Mouse (Mus musculus): ENCODE results near the gene Palm.
A peak's percentile ranks its signal among the peaks of the same experiment; 100 is the strongest.

DNA sequence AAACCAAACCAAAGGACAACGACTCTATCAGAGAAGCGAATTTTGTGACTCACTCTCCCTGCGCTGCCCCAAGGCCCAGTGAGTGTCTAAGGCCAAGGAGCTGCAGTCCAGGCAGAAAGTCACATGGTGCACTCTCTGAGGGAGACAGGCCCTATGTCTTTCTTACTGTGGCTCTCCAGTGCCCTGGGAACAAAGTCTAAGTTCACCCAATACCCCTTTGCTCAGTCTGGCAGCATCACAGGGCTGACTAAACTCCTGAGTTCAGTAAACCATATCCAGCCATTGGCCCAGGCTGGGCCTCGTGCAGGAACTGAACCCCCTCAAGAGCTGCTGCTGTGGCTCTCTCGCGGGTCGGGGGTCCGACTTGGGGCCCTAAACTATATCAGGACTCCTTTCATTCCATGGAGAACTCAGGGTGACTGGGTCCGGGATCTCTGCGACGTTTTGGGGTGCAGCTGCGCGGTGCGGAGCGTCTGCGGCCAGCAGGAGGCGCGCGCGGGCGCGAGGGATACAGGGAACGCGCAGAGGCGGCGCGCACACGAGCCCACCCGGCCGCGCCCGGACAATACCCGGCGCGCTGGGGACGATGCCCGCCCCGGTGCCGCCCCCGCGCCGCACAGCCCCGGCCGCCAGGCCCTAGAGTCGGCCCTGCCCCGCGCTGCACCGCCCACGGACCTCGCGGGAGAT, at the start of gene Palm:
- TF ChIP-seq POLR2A (IDR thresholded peaks at IDR 0.05; ENCODE audit: borderline replicate concordance, low read depth, low read length) (no peak), CTCF (IDR thresholded peaks at IDR 0.05; ENCODE audit: low read depth, low read length) (peak; percentile 64)
